Mouse (Mus musculus) liver, adult (tissue): Measurements from ENCODE around the gene Ccdc170.

Experiments used
- GATA4 ChIP-seq: IDR thresholded peaks from 2 replicates; pipeline ENCODE4 v1.6.1; 2014; ENCODE audit warnings: mild to moderate bottlenecking, low read length; ENCODE audit not compliant: insufficient replicate concordance

Ccdc170 gene

GRCm38 (mm10) chr10:4570778-4571177, 88.5 kb downstream of the Ccdc170 start:
- no peak for TF ChIP-seq GATA4

DNA sequence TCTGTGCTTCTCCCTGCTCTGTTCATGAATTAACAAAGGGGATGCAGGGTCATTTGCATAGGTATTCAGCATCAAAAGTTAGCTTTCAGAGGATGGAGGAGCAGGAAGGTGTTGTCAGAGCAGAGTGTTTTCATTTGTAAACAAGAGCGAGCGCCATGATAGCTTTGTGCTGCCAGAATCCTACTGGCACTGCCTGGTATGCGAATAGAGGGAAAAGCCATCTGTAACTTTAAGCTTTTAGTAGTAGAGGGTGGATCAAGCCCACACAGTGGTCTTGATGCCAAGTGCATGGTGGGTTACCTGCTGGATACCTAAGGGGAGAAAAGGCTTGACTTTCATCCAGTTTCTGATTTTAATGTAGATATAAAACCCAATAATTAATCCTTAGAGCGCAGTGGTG, 89.0 kb downstream of the Ccdc170 start:
- no peak for TF ChIP-seq GATA4

DNA sequence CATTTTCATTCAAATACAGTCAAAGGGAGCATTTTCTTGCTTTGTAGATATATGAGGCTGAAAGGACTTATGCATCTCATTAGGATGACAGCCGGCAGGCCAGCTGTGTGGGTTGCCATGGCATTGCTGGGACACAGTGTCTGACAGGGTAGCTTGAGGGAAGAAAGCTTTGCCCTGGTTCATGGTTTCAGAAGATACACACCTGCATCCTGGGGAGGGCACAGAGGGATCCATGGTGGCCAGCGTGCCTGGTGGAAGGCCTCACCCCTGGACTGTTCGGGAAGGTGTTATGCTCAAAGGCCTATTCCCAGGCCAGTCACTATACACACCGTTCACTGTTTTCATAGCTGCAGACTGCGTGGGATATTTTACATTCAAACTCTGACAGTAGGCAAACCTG, 99.6 kb downstream of the Ccdc170 start:
- TF ChIP-seq GATA4, result no peak

DNA sequence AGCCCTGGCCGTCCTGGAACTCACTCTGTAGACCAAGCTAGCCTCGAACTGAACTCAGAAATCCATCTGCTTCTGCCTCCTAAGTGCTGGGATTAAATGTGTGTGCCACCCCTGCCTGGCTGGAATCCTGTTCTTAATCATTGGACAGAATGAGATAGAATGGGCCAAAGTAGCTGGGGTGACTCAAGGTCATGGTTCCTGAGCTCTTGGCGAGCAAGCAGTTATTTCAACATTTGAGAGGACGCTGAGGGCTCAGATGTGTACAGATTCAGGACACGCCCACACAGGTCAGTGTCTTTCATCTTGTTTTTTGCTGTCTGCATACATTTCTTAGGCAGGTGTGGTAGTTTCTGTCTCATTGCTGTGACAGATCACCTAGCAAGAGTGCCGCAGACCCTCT, 104.4 kb downstream of the Ccdc170 start:
- TF ChIP-seq GATA4, result no peak

GRCm38 (mm10) chr10:4589576-4589975, 107.3 kb downstream of the Ccdc170 start:
- TF ChIP-seq GATA4, result no peak

GRCm38 (mm10) chr10:4590956-4591355, 108.7 kb downstream of the Ccdc170 start:
- peak; percentile 92; the same call in 1 of the 2 replicates for TF ChIP-seq GATA4

DNA sequence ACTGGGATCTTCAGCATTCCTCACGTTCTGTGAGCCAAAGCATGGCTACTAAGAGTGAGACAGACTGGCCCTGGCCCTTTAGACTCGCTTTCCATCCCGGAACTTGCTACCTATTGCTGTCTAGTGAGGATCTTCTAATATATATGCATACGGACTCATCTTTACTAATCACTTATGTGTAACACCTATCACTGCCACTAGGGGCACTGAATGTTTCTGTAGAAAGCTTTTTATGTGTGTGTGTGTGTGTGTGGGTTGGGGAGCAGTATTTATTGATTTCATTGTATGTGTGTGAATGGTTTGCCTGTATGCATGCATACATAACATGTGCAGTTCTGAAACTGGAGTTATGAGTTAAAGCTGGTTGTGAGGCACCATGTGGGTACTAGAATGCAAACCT, 111.5 kb downstream of the Ccdc170 start:
- no peak for TF ChIP-seq GATA4

GRCm38 (mm10) chr10:4597211-4597610, 114.9 kb downstream of the Ccdc170 start:
- no peak for TF ChIP-seq GATA4

DNA sequence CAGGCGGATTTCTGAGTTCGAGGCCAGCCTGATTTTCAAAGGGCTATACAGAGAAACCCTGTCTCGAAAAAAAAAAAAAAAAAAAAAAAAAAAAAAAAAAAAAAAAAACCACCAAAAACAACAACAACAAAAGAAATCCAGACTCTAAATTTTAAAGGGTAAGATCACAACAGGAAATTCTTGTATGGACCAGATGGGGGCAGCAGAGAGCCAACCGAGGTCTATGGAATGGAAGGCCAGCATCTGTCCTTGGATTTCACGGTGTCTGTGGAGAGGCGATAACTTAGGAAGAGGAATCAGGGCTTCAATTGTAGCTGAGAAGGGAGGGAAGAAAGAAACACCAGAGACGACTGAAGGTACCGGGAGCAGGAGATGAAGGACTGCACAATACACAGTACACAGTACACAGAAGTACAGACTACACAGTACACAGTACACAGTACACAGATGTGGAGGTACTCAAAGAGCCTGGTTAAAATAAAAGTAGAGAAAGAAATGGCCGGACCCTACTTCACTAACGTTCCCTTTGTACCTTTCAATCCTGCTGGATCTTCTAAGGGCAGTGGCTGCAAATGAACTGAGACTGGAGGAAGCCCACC, 116.0 kb downstream of the Ccdc170 start:
- no peak for TF ChIP-seq GATA4

DNA sequence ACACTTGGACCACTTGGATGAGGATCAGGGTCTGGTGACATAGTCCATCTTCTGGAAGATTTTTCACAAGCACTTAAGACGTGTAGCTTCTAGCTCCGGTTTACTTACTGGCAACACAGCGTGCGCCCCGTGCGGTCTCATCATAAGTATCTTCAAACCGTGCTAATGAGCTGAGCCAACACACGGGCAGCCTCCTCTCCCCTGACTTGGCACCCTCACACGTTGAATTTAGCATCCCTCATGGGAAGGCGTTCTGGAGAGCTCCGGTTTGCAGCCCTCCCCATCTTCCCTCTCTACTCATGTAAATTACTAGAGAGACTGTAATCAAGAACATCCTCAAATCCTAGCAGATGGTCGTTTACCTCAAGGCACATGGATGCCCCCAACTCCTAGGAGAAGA, 116.6 kb downstream of the Ccdc170 start:
- TF ChIP-seq GATA4, result no peak

DNA sequence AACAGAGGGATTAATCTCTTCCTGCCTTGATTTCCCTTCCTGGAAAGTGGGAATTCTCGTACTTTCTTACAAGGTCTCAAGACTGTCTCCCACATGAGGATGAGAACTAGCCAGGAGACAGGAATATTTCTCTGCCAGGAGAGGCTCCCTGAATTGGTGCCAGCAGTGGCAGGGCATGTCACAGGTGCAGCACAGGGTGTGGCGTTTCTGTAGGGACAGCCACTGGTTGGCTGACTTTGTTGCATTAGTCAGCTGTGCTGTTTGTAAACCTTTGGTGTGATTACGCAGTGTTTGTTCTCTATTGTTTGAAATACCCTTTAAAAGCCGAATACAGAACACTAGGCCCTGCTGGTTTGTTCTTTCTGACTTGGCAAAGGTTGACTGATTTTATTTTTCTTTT, 117.3 kb downstream of the Ccdc170 start:
- no peak for TF ChIP-seq GATA4

DNA sequence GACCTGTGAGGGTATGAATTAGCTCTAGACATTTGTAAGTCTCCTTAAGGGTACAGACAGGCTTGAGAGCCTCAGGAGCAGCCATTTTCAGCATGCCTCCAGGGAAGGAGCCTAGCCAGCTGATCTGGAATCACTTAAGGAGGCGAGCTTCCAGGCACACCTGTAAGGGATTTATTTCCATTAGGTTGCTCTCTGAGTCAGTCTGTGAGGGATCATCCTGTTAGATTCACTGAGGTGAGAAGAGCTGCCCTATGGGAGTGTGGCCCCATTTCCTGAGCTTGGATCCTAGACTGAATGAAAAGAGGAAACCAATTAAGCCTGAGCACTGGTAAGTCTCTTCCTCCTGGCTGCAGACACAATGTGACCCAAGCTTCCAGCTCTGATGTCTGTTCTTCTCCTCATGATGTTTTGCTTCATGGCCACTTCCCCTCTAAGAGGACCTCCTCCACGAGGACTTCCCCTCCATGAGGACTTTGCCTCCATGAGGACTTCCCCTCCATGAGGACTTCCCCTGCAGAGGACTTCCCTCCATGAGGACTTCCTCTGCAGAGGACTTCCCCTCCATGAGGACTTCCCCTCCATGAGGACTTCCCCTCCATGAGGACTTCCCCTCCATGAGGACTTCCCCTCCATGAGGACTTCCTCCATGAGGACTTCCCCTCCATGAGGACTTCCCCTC, 118.6 kb downstream of the Ccdc170 start:
- no peak for TF ChIP-seq GATA4

DNA sequence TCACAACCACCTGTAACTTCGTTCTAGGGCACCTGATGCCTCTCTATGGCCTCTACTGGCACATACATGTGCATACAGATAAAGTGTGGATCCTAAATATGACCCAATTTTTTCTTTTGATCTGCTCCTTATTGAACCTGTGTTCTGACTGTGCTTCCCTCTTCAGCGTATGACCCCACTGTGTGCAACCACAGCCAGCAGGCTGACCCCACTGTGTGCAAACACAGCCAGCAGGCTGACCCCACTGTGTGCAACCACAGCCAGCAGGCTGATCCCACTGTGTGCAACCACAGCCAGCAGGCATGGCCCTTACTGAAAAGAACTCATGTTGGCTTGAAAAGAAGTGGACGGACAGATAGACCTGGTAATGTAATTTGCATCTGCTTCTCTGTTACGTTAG, 120.2 kb downstream of the Ccdc170 start:
- no peak for TF ChIP-seq GATA4

DNA sequence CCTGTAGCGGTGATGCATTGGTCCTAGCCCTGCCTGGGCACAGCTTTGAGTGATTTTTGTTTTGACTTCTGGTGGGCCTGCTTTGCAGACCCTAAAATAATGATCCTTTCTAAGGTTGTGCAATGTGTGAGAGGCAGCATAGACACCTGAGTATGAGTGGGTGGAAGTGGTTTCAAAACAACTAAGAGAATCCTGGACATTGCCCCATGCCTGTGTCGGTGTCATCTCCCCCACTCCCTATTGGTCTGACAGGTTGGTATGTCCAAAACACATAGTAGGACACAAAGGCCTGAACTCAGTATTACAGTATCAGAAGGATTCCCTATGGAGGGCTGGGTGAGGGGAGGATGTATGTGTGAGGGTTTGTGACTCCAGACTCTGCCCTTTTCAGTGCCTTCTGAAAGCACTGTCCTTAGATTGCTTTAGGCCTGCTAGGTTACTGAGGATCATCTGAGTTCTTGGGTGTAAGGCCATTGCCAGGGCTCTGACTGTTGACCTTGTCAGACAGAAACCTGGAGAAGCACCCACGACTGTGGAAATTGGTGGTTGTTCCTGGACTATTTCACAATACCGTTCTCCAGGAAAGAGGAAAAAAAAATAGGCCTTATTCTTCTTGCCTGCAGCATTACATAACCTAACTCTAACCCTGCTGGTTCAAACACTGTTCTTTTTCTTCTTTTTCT, 122.4 kb downstream of the Ccdc170 start:
- TF ChIP-seq GATA4, result no peak

- no peak for TF ChIP-seq GATA4
These were observed 127.9 kb downstream of the Ccdc170 start for GRCm38 (mm10) chr10:4610234-4610633.

DNA sequence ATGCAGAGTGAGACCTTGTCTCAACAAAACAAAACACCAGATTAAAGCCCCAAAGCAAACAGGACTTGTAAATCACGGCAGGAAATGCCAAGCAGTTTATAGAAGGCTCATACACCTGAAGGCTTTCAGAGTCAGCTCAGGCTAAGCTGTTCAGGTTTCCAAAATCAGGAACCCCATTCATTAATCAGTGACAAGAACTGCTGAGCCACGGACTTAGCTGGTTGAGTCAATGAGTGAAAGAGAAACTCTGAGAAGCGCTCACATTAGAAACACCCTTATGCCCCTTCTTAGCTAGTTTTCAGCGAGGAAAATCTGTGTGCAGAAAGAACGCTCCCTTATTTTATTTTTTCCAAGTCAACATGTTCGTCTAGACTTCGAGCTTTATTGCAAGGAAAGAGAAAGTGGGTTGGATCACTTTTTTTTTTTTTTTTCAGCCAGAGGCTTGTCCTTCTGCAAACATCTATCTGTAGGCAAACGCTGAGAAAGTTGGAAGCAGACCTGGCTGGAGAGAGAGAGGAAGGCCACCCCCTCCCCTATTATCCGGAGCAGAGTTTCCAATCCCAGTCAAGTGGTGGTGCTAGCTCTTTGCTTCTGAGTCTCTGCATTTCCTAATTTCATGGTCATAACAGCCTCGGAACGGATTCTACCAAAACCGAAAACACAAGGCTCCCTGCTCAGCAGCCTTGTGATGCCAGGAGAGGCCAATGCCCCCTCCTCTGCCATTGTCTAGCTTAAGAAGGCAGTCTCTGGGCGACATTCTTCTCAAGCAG, 129.3 kb downstream of the Ccdc170 start, which contains the start of gene Esr1:
Gene Esr1 (plus strand): TSS at position 208 of the 770 bp plus-strand sequence.
- no peak for TF ChIP-seq GATA4
